Mouse (Mus musculus) stomach, embryonic 14.5 days (tissue): ENCODE data around the gene Foxo3. TPM values are rescaled to one million over a fixed set of nuclear protein-coding genes. Genes with fewer than 3 reads are reported as not detected.

Experiments used
- ATAC-seq: fragments of 200-750 bp; cut with Nextera tagmentation; 2 replicates; pipeline ENCODE4 v1.8.0; 2017; ENCODE audit warnings: low read depth, moderate TSS enrichment; ENCODE audit not compliant: insufficient number of reproducible peaks, insufficient read depth, low FRiP score
- H3K27ac ChIP-seq: fragments of 300-500 bp; sonication (generic); 2 replicates; pipeline ENCODE4 v1.5.1; 2014; ENCODE audit warnings: mild to moderate bottlenecking, low read length, moderate library complexity, mixed read lengths
- H3K27me3 ChIP-seq: fragments of 300-500 bp; sonication (generic); 2 replicates; pipeline ENCODE4 v1.6.1; 2014; ENCODE audit warnings: low read length, control low read depth, mixed read lengths; ENCODE audit not compliant: control insufficient read depth, insufficient read depth
- H3K36me3 ChIP-seq: fragments of 300-500 bp; sonication (generic); 2 replicates; pipeline ENCODE4 v1.6.1; 2014; ENCODE audit warnings: mild to moderate bottlenecking, control low read depth, low read length, moderate library complexity, mixed read lengths; ENCODE audit not compliant: control insufficient read depth, insufficient read depth
- H3K4me1 ChIP-seq: fragments of 300-500 bp; sonication (generic); 2 replicates; pipeline ENCODE4 v1.6.1; 2014; ENCODE audit warnings: low read length, control low read depth, mixed read lengths; ENCODE audit not compliant: control insufficient read depth, insufficient read depth
- H3K4me2 ChIP-seq: fragments of 300-500 bp; sonication (generic); replicated peaks from 2 replicates; pipeline ENCODE4 v1.6.1; 2014; ENCODE audit warnings: low read depth, low read length, control low read depth
- H3K4me3 ChIP-seq: fragments of 300-500 bp; sonication (generic); 2 replicates; pipeline ENCODE4 v1.5.1; 2014; ENCODE audit warnings: low read depth, low read length, control low read depth
- H3K9ac ChIP-seq: fragments of 300-500 bp; sonication (generic); replicated peaks from 2 replicates; pipeline ENCODE4 v1.6.1; 2014; ENCODE audit warnings: low read depth, mild to moderate bottlenecking, control low read depth, low read length, moderate library complexity, mixed read lengths
- H3K9me3 ChIP-seq: fragments of 300-500 bp; sonication (generic); 2 replicates; pipeline ENCODE4 v1.6.1; 2016; ENCODE audit warnings: low read depth, low read length, control low read depth; ENCODE audit not compliant: control insufficient read depth
- WGBS: fragments of 180-500 bp; shearing (Covaris S2); extraction: QIAGEN DNeasy Blood & Tissue Kit; methylation state at CpG from one replicate; pipeline ENCODE4 v1.1.7; 2014; 5-methylcytosine and 5-hydroxymethylcytosine counted together
- polyA plus RNA-seq: library from polyadenylated mRNA; unstranded; fragments of >200 nt; fragmentation: Nextera tagmentation; extraction: Ambion mirVana; gene quantifications from 2 replicates; pipeline ENCODE4 v1.2.1, GENCODE M21; 2014

Gene Foxo3
- polyA plus RNA-seq, 1 experiment from 2014 or later, result 10.5 TPM

- Histone ChIP-seq H3K27ac (no peak overlapping the region), H3K27me3 (no peaks in the 10 kb centered on the region), H3K4me3 (no peak overlapping the region), H3K4me2 (no peak overlapping the region), H3K9ac (no peak overlapping the region), H3K4me1 (no peaks in the 10 kb centered on the region), H3K36me3 (no peaks in the 10 kb centered on the region), H3K9me3 (no peaks in the 10 kb centered on the region)
- WGBS, result 31% methylated on average over 2 of the region's 2 CpGs
- no peak for ATAC-seq
Measured at GRCm38 (mm10) chr10:42144176-42144575, 132.4 kb downstream of the Foxo3 start.

DNA sequence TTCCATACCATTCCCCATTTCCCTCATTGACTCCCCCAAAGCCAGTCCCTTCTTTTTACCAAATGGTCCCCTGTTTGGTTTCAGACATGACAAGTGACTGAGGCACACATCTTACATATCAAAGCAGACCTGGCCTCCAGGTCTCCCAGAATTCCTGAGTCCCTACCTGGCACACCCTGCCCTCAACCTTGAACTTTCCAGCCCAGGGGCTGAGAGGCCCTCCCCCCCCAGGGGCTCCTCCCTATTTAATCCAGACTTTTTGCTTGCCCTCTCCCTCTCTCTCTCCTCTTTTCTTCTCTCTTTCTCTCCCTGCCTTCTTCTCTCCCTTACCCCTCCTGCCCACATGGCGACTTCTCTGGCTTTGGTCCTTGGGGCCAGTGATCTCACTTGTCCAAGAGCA is 133.8 kb downstream of the Foxo3 start:
- Histone ChIP-seq H3K27ac (no peak overlapping the region), H3K4me3 (no peak overlapping the region), H3K27me3 (no peaks in the 10 kb centered on the region), H3K36me3 (no peaks in the 10 kb centered on the region), H3K4me2 (no peak overlapping the region), H3K9me3 (no peaks in the 10 kb centered on the region), H3K4me1 (no peaks in the 10 kb centered on the region), H3K9ac (no peak overlapping the region)
- ATAC-seq, result no peak
- WGBS, result 80% methylated on average over 1 of the region's 1 CpGs

- Histone ChIP-seq H3K9ac (no peak overlapping the region), H3K36me3 (no peaks in the 10 kb centered on the region), H3K4me3 (no peak overlapping the region), H3K27me3 (no peaks in the 10 kb centered on the region), H3K27ac (no peak overlapping the region), H3K4me2 (no peak overlapping the region), H3K9me3 (0 out of 2 replicates have a peak, but pooled peaks cover 3% of the 10 kb centered on the region), H3K4me1 (no peaks in the 10 kb centered on the region)
- WGBS, result 55% methylated on average over 9 of the region's 9 CpGs
- no peak for ATAC-seq
Measured at GRCm38 (mm10) chr10:42142081-42142480, 134.5 kb downstream of the Foxo3 start.

DNA sequence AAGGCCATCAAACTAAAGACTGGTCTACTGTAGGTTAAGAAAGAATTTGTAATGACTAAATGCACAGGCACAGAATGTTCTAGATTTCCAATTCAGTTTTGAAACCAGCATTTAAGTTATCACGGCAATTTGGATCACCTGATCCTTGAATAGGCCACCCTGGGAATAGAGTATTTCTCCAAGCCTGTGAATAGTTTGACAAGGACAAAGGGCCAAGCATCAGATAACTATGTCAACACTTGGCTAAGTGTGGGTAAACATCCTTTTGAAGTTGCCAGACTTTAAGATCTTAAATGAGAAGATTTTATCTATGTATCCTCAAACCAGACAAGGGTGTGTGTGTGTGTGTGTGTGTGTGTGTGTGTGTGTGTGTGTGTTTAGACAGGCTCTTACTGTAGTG is 136.8 kb downstream of the Foxo3 start:
- Histone ChIP-seq H3K9me3 (0 out of 2 replicates have a peak, but pooled peaks cover 3% of the 10 kb centered on the region), H3K36me3 (no peaks in the 10 kb centered on the region), H3K27ac (no peak overlapping the region), H3K4me2 (no peak overlapping the region), H3K27me3 (no peaks in the 10 kb centered on the region), H3K9ac (no peak overlapping the region), H3K4me1 (no peaks in the 10 kb centered on the region), H3K4me3 (no peak overlapping the region)
- ATAC-seq, result no peak
- WGBS, result 69% methylated on average over 1 of the region's 1 CpGs

GRCm38 (mm10) chr10:42134759-42135702 is 141.5 kb downstream of the Foxo3 start:
- ATAC-seq, result no peak
- no peak overlapping the region for H3K4me2 ChIP-seq
- H3K27me3 ChIP-seq, result no peaks in the 10 kb centered on the region
- WGBS, result 59% methylated on average over 14 of the region's 14 CpGs
- H3K4me1 ChIP-seq, result no peaks in the 10 kb centered on the region
- H3K9ac ChIP-seq, result no peak overlapping the region
- H3K36me3 ChIP-seq, result no peaks in the 10 kb centered on the region
- no peak overlapping the region for H3K27ac ChIP-seq
- no peak overlapping the region for H3K4me3 ChIP-seq
- H3K9me3 ChIP-seq, result 0 out of 2 replicates have a peak, but pooled peaks cover 3% of the 10 kb centered on the region

Other genes starting within 250 kb of the Foxo3 start
- 7.4 and 7.5 TPM in 2 replicates for gene Afg1l, start 201.8 kb upstream of the Foxo3 start, polyA plus RNA-seq
- gene Snx3, start 225.3 kb upstream of the Foxo3 start, polyA plus RNA-seq, result 301 and 311 TPM in 2 replicates